Mouse (Mus musculus) forebrain, embryonic 13.5 days (tissue): ENCODE data around the gene Rapsn. TPM values are rescaled to one million over a fixed set of nuclear protein-coding genes. Genes with fewer than 3 reads are reported as not detected.

Experiments
- ATAC-seq: fragments of 200-750 bp; cut with Nextera tagmentation; 2 replicates; pipeline ENCODE4 v1.8.0; 2017
- H3K27ac ChIP-seq: fragments of 300-500 bp; sonication (generic); 2 replicates; pipeline ENCODE4 v1.5.1; 2015; ENCODE audit warnings: inconsistent platforms, mild to moderate bottlenecking, moderate library complexity
- H3K27me3 ChIP-seq: fragments of 300-500 bp; sonication (generic); 2 replicates; pipeline ENCODE4 v1.6.1; 2015; ENCODE audit warnings: mild to moderate bottlenecking, inconsistent platforms
- H3K36me3 ChIP-seq: fragments of 300-500 bp; sonication (generic); 2 replicates; pipeline ENCODE4 v1.6.1; 2015; ENCODE audit warnings: mild to moderate bottlenecking, inconsistent platforms; ENCODE audit not compliant: poor library complexity, severe bottlenecking
- H3K4me1 ChIP-seq: fragments of 300-500 bp; sonication (generic); 2 replicates; pipeline ENCODE4 v1.6.1; 2015; ENCODE audit warnings: inconsistent platforms
- H3K4me2 ChIP-seq: fragments of 300-500 bp; sonication (generic); 2 replicates; pipeline ENCODE4 v1.6.1; 2015; ENCODE audit warnings: inconsistent platforms, mild to moderate bottlenecking, moderate library complexity
- H3K4me3 ChIP-seq: fragments of 300-500 bp; sonication (generic); 2 replicates; pipeline ENCODE4 v1.5.1; 2015; ENCODE audit warnings: mild to moderate bottlenecking, inconsistent platforms
- H3K9ac ChIP-seq: fragments of 300-500 bp; sonication (generic); 2 replicates; pipeline ENCODE4 v1.6.1; 2015; ENCODE audit warnings: mild to moderate bottlenecking, inconsistent platforms
- H3K9me3 ChIP-seq: fragments of 300-500 bp; sonication (generic); replicated peaks from 2 replicates; pipeline ENCODE4 v1.6.1; 2016; ENCODE audit warnings: inconsistent platforms
- WGBS: fragments of 180-500 bp; shearing (Covaris S2); methylation state at CpG from one replicate; pipeline ENCODE4 v1.1.7; 2015; 5-methylcytosine and 5-hydroxymethylcytosine counted together
- polyA plus RNA-seq: library from polyadenylated mRNA; unstranded; fragments of >200 nt; fragmentation: Nextera tagmentation; extraction: Ambion mirVana; gene quantifications from 2 replicates; pipeline ENCODE4 v1.2.1, GENCODE M21; 2015

Rapsn gene
- polyA plus RNA-seq, 1 experiment from 2014 or later: 0.72 TPM

GRCm38 (mm10) chr2:91058435-91058834 lies 23.0 kb downstream of the Rapsn start:
- H3K27me3 ChIP-seq: no peaks in the 10 kb centered on the region
- no peak overlapping the region for H3K4me3 ChIP-seq
- 93% methylated on average over 5 of the region's 5 CpGs for WGBS
- H3K27ac ChIP-seq: no peak overlapping the region
- peaks cover 82% of the 10 kb centered on the region for H3K36me3 ChIP-seq
- no peak for ATAC-seq
- no peak overlapping the region for H3K4me2 ChIP-seq
- peaks cover 13% of the 10 kb centered on the region for H3K4me1 ChIP-seq
- no peak overlapping the region for H3K9ac ChIP-seq
- no peaks in the 10 kb centered on the region for H3K9me3 ChIP-seq

GRCm38 (mm10) chr2:91059376-91059775 lies 24.0 kb downstream of the Rapsn start:
- no peak for ATAC-seq
- Histone ChIP-seq H3K4me2 (no peak overlapping the region), H3K4me1 (peaks cover 13% of the 10 kb centered on the region), H3K4me3 (no peak overlapping the region), H3K27me3 (no peaks in the 10 kb centered on the region), H3K9ac (no peak overlapping the region), H3K9me3 (no peaks in the 10 kb centered on the region), H3K36me3 (peaks cover 91% of the 10 kb centered on the region), H3K27ac (no peak overlapping the region)
- 100% methylated on average over 2 of the region's 2 CpGs for whole genome bisulfite sequencing

- Histone ChIP-seq H3K9ac (no peak overlapping the region), H3K9me3 (no peaks in the 10 kb centered on the region), H3K4me3 (no peak overlapping the region), H3K36me3 (peaks cover 99% of the 10 kb centered on the region), H3K27ac (no peak overlapping the region), H3K4me2 (no peak overlapping the region), H3K4me1 (0 out of 2 replicates have a peak, but pooled peaks cover 4% of the 10 kb centered on the region), H3K27me3 (no peaks in the 10 kb centered on the region)
- WGBS: 76% methylated on average over 10 of the region's 10 CpGs
- peak; percentile 61 for ATAC-seq
Measured at GRCm38 (mm10) chr2:91060544-91061355, 25.3 kb downstream of the Rapsn start.

- no peaks in the 10 kb centered on the region for H3K9me3 ChIP-seq
- 0 out of 2 replicates have a peak, but pooled peaks cover 5% of the 10 kb centered on the region for H3K4me1 ChIP-seq
- 86% methylated on average over 6 of the region's 6 CpGs for WGBS
- no peak overlapping the region for H3K4me3 ChIP-seq
- ATAC-seq: no peak
- peaks cover 91% of the 10 kb centered on the region for H3K36me3 ChIP-seq
- no peak overlapping the region for H3K27ac ChIP-seq
- no peak overlapping the region for H3K4me2 ChIP-seq
- no peaks in the 10 kb centered on the region for H3K27me3 ChIP-seq
- no peak overlapping the region for H3K9ac ChIP-seq
Measured at GRCm38 (mm10) chr2:91061849-91062481, 26.5 kb downstream of the Rapsn start.

GRCm38 (mm10) chr2:91062779-91063606 lies 27.6 kb downstream of the Rapsn start:
- H3K36me3 ChIP-seq: peaks cover 85% of the 10 kb centered on the region

GRCm38 (mm10) chr2:91064211-91064610 lies 28.8 kb downstream of the Rapsn start:
- H3K9ac ChIP-seq: no peak overlapping the region
- WGBS: 91% methylated on average over 6 of the region's 6 CpGs
- peaks cover 73% of the 10 kb centered on the region for H3K36me3 ChIP-seq
- no peak overlapping the region for H3K4me2 ChIP-seq
- H3K9me3 ChIP-seq: no peaks in the 10 kb centered on the region
- H3K4me1 ChIP-seq: peaks cover 16% of the 10 kb centered on the region
- no peak overlapping the region for H3K4me3 ChIP-seq
- H3K27ac ChIP-seq: no peak overlapping the region
- no peak for ATAC-seq
- no peaks in the 10 kb centered on the region for H3K27me3 ChIP-seq

More at GRCm38 (mm10) chr2:91062779-91063606, 27.6 kb downstream of the Rapsn start:
- no peaks in the 10 kb centered on the region for H3K9me3 ChIP-seq
- no peak overlapping the region for H3K27ac ChIP-seq
- H3K4me3 ChIP-seq: no peak overlapping the region
- H3K9ac ChIP-seq: no peak overlapping the region
- H3K4me1 ChIP-seq: 0 out of 2 replicates have a peak, but pooled peaks cover 5% of the 10 kb centered on the region
- no peak overlapping the region for H3K4me2 ChIP-seq
- H3K27me3 ChIP-seq: no peaks in the 10 kb centered on the region
- WGBS: 93% methylated on average over 16 of the region's 16 CpGs
- no peak for ATAC-seq

- ATAC-seq: no peak
- Histone ChIP-seq H3K27me3 (no peaks in the 10 kb centered on the region), H3K9ac (no peak overlapping the region), H3K36me3 (peaks cover 60% of the 10 kb centered on the region), H3K4me2 (no peak overlapping the region), H3K9me3 (no peaks in the 10 kb centered on the region), H3K4me1 (peaks cover 22% of the 10 kb centered on the region), H3K27ac (no peak overlapping the region), H3K4me3 (no peak overlapping the region)
- 34% methylated on average over 3 of the region's 3 CpGs for WGBS
Measured at GRCm38 (mm10) chr2:91065544-91065943, 30.1 kb downstream of the Rapsn start.

- H3K4me2 ChIP-seq: no peak overlapping the region
- no peak for ATAC-seq
Measured at GRCm38 (mm10) chr2:91066455-91066854, 31.0 kb downstream of the Rapsn start.

GRCm38 (mm10) chr2:91068162-91068871 lies 32.9 kb downstream of the Rapsn start:
- H3K27me3 ChIP-seq: no peaks in the 10 kb centered on the region
- H3K4me3 ChIP-seq: 0 out of 2 replicates have a peak overlapping the region, but pooled peaks have one; percentile 69
- 61% methylated on average over 13 of the region's 13 CpGs for WGBS
- H3K36me3 ChIP-seq: peaks cover 32% of the 10 kb centered on the region
- no peak for ATAC-seq
- H3K4me1 ChIP-seq: peaks cover 30% of the 10 kb centered on the region
- no peaks in the 10 kb centered on the region for H3K9me3 ChIP-seq
- H3K4me2 ChIP-seq: peak overlapping the region; percentile 88
- H3K27ac ChIP-seq: no peak overlapping the region
- peak overlapping the region; percentile 46 for H3K9ac ChIP-seq

More at GRCm38 (mm10) chr2:91066455-91066854, 31.0 kb downstream of the Rapsn start:
- H3K9ac ChIP-seq: no peak overlapping the region
- peaks cover 51% of the 10 kb centered on the region for H3K36me3 ChIP-seq
- H3K9me3 ChIP-seq: no peaks in the 10 kb centered on the region
- no peaks in the 10 kb centered on the region for H3K27me3 ChIP-seq
- WGBS: 93% methylated on average over 3 of the region's 3 CpGs
- no peak overlapping the region for H3K4me3 ChIP-seq
- H3K4me1 ChIP-seq: peaks cover 30% of the 10 kb centered on the region
- no peak overlapping the region for H3K27ac ChIP-seq

GRCm38 (mm10) chr2:91068872-91069165 lies 33.4 kb downstream of the Rapsn start:
- peak overlapping the region; percentile 69; the same call in 1 of the 2 replicates for H3K4me3 ChIP-seq
- no peak overlapping the region for H3K27ac ChIP-seq
- H3K4me1 ChIP-seq: peaks cover 30% of the 10 kb centered on the region
- 47% methylated on average over 6 of the region's 6 CpGs for WGBS
- peak overlapping the region; percentile 88 for H3K4me2 ChIP-seq
- H3K9ac ChIP-seq: peak overlapping the region; percentile 84
- H3K27me3 ChIP-seq: no peaks in the 10 kb centered on the region
- peaks cover 27% of the 10 kb centered on the region for H3K36me3 ChIP-seq
- no peaks in the 10 kb centered on the region for H3K9me3 ChIP-seq
- ATAC-seq: no peak

- peak overlapping the region; percentile 88 for H3K4me2 ChIP-seq
- 12% methylated on average over 14 of the region's 14 CpGs for WGBS
- peaks cover 30% of the 10 kb centered on the region for H3K4me1 ChIP-seq
- peaks cover 21% of the 10 kb centered on the region for H3K36me3 ChIP-seq
- no peaks in the 10 kb centered on the region for H3K9me3 ChIP-seq
- H3K9ac ChIP-seq: peak overlapping the region; percentile 84
- H3K27ac ChIP-seq: peak overlapping the region; percentile 73
- no peaks in the 10 kb centered on the region for H3K27me3 ChIP-seq
- H3K4me3 ChIP-seq: peak overlapping the region; percentile 69
- ATAC-seq: peak; percentile 11
Measured at GRCm38 (mm10) chr2:91069306-91070000, 34.0 kb downstream of the Rapsn start.
